Mouse (Mus musculus) T-helper 1 cell (primary cell): ENCODE measurements around the gene Fntb.
"Not testable (repeated sequence)": the region's sequence is repeated elsewhere in the genome, so short reads cannot be mapped to it uniquely, and the experiment has no call there.

Experiments used
- in situ Hi-C: fragments of 300-600 bp; cut with MboI, MseI; formaldehyde crosslinking; loops from one replicate; pipeline ENCODE4 v1.15.1; 2025; ENCODE audit warnings: high pct_unique_total_duplicates

The Fntb gene

DNA sequence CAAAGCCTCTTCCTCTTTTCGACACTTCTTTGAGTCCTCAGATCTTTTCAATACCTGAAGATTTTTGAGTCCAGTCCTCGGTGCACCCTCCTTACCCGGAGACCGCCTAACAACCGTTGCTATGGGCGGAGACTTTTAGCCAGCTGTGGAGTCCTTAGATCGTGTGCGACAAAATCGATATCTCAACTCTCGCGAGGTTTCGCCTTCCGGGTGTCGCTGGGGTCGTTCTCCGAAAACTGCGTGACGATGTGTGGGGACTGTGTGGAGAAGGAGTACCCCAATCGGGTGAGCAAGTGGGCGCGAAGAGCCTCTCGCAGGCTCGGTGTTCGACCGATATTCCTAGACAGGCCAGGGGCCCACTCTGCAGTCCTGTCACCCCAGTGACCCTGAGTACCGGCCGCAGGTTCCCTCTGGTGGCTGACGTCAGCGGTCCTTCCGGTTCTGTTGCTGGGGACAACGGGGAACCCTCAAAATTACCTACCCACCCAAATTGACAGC is at the start of gene Fntb, which contains the start of gene Churc1:
Gene Fntb, plus strand, starts transcription at position 236 of the 498 bp plus-strand sequence.
Gene Churc1, plus strand, starts transcription at position 185 of the 498 bp plus-strand sequence.
- in situ Hi-C loops: no loop called here

DNA sequence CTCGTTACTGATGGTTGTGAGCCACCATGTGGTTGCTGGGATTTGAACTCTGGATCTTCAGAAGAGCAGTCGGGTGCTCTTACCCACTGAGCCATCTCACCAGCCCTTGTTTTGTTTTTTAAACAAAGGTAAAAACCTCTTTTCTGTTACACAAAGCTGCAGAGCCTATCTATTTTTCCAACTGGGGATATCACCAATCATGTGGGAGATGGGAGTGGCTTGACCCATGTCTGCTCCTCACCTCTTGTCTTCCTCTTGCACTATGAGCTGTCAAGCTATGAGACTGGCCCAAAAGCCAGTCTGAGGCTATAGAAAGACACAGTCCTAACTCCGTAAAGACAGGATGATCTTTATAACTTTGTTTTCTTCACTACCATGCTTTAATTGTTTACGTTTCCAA is 47.0 kb upstream of the Fntb start:
- in situ Hi-C loops: no loop called here

DNA sequence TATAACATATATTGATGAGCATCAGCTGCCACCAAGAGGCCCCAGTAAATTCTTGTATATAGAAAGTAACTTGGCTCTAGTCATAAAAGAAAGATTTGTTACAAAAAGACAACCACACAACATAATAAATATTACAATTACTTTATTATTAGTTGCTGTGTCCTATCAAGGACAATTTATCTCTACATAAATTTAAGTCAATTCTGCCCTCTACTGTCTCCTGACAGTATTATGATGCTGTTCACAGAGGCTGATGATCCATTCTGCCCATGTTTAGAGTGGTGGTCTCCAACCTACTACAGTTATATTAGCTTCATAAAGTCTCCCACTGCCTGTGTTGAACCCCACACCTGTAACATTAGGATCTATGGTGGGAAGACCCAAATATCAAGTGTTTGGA is 44.8 kb upstream of the Fntb start:
- in situ Hi-C loops: no loop called here

DNA sequence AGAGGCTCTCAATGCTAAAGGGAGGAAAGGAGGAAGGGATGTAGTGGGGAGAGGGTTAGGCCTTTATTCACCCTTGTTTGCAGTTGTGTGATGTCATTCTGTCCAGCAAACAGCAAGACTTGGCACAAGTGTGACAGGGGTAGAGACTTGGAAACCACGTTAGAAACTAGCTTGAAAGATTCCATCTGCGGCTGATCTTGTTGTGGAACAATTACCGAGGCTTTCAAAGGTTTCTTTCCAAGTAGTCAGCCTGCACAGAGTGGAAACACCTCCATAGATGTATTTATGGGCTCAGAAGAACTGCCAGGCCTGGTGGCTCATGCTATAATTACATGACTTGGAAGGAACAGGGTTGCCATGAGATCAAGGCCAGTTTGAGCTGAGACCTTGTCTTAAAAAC is 43.4 kb upstream of the Fntb start:
- in situ Hi-C loops: no loop called here

DNA sequence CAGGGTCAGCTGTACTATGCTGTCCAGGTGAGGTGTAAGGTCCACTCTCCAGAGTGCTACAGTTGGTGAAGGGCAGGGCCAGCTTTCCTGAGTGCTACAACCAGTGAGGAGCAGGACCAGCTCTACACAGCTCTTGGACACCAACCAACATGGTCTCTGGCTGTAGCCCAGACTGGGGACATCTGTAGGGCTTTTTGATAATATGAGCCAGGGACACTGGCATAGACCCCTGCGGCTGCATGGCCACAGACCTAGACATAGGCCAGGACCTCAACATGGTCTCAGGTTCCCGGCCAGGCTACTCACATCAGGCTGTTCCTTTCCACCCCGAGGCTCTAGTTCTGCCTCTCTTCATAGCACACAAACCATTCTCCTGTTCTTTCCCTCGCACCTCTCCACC is 37.4 kb upstream of the Fntb start:
- in situ Hi-C loops: no loop called here

DNA sequence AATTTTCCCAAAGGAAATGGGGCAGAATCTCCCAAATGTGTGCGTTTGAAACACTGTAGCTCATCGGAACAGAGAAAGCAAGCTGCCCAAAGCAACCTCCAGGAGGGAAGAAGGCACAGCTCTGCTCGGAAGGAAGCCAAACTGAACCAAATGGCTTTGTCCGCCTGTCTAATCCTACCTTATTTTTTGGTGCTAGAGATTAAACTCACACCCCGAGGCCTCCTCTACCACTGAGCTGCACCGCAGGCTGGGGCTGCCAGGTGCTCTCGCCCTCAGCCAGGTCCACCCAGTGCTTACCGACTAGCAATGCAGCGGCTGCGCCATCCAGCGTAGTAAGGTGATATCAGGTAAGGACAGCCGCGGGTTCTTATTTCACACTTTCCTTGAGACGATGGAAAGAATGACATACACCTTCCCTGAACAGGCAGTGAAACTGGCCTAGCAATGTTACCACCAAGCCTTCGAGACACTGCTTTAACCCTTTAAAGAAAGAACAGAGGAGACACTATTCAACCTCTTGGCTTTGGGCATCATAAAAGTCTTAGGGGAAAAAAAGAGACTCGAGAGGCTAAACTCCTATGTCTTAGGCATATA is 14.4 kb upstream of the Fntb start:
- in situ Hi-C loops: no loop called here

DNA sequence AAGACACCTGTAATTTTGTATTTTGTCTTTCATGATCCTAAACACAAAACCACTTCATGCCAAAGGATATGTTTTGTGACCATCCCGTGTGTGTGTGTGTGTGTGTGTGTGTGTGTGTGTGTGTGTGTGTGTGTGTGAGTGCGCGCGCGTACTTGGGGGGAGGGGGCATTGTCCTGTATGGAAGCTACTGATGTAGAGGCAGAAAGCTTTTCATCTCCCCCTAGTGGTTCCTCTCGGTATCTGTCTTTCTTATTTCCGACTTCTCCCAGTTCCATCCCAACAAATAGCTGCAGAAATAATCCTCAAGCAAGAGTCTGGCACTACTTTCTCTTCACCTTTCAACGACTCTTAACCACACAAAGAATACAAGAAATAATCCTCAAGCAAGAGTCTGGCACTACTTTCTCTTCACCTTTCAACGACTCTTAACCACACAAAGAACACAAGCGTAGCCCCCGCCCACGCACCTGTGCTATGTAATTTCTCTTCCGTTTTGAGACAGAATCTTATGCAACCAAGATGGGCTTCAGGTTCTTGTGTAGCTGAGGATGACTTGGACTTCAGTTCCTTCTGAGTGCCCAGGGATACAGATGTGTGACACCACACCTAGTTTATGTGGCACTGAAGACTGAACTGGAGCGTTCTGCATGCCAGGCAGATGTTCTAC is 12.6 kb upstream of the Fntb start:
- in situ Hi-C loops: no loop called here

DNA sequence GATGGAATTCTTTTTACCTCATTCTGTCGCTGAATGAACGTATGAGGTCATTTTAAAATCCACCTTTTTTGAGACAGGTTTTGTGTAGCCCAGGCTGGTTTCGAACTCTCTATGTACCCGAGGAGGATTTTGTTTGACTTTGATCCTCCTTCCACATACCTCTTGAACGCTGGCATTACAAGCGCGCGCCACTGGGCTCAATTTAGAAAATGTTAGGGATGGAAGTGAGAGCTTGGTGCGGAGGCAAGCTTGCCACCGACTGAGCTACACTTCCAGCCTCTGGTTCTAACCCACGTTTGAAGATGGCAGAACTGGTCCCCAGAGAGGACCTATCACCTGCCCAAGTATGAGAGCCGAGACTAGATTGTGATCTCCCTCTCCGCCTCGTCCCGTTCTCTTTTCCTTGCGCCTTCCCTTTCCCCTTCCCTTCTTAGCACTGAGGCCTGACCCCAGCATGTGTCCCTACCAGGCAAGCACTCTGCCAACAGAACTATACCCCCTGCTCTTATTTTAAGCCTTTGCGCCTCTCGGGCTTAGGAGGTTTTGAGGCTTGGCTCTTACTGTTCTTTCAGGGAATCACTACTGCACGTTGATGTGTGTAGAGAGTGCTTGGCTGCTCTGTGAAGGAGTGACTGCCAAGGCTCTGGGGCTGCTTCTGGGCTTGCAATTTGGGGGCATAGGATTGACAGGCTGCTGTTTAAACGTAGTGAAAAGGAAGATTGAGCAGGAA is 677 bp downstream of the Fntb start:
- in situ Hi-C loops: no loop called here

DNA sequence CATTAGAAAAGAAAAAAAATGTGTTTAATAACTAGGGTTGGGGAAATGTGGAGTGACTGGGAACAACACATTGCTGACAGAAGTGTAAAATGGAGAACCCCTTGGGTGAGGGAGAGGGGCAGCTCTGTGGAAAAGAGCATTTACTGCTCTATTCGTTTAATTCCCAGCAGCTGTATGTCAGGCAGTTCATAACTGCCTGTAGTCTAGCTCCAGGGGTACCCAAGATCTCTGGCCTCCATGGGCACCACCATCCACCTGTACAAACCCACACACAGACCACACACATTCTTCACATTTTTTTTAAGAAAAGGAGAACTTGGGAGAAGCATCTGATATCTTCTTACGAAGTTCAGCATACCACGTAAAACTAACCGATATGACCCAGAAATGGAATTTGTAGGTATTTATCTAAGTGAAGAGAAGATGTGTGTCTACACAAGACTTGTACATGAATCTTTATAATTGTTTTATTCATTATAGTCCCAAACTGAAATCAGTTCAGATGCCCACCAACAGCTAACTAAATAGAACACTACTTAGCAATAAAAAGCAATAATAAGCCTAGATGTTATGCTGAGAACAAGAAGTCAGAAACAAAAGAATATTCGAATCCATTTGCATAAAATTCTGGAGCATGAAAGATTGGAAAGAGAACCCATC is 5.6 kb downstream of the Fntb start:
- in situ Hi-C loops: no loop called here

DNA sequence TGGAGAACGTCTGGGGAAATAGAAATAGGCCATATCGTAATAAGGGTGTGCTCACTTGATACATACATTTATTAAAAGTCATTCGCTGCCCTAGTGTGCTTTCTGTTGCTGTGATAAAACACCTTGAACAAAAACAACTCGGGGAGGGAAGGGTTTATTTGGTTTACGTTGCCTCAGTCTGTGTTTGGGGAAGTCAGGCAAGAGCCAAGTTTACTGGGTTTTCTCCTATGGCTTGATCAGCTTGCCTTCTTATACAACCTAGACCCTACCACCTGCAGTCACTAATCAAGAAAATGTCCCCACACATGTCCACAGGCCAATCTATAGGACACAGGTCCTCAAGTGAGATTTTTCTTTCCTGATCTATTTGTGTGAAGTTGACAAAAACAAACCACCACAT is 6.2 kb downstream of the Fntb start:
- in situ Hi-C loops: no loop called here

DNA sequence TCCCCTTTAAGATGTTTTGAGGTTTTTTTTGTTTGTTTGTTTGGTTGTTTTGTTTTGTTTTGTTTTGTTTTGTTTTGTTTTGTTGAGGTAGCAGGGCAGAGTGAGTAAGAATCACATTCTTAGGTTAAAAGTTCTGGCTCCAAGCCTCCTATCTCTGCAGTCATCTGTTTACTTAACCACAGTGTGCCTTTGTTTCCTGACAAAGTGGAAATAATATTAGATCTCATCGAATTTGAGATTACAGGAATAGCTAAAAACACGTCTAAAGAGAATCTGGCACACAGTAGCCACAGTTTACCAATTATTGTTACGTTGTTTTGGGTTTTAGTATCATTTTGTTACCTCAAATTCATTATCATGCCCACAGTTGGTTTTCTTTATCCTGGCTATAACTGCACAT is 9.3 kb downstream of the Fntb start:
- in situ Hi-C loops: no loop called here

DNA sequence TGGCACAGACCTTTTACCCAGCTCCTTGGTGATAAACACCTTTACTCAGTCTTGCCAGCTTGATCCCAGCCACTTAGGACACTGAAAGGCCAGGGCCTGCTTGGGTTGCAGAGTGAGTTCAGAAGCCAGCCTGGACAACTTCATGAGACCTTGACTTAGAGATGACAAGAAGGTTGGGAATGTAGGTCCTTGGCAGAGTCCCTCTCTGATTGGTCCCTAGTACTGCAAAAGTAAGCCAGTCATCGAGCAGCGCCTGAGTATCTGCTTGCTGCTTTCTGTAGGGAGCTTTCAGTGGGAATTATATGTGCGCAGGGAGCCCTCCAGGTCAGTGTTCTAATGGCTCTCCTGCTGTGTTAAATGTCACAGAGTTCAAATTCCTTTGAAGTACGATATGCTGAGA is 9.7 kb downstream of the Fntb start:
- in situ Hi-C loops: no loop called here

DNA sequence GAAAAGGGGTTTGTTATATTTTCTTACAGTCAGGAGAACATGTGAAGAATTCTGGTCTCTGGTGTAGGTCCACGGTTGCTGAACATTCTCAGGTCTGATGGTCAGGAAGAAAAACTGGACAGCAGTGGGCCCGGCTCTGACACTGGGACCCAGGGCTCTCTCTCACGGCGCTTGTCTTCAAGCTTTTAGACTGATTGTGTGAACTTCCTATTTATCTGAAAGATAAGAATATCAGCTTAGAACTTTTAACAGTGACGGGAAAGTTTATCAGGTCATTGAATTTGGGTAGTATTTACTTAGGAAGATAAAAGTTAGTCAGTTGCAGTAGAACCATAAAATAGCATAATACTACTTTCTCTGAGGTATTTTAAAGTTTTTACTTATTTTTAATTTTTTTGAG is 11.5 kb downstream of the Fntb start:
- in situ Hi-C loops: no loop called here

DNA sequence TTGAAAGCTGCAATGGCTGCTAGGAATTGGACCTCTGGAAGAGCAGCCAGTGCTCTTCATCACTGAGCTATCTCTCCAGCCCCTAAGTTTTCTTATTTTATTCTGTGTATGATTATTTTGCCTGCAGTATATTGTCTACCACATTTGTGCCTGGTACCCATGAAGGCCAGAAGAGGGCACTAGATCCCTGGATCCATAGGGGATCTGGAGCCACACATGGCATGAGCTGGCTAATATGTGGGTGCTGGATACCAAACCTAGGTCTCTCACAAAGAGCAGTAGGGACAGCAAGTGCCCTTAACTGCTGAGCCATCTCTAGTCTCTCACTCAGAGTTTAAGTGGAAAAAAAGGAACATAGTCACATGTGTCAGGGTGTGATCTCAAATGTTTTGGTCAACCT is 12.5 kb downstream of the Fntb start:
- in situ Hi-C loops: no loop called here

DNA sequence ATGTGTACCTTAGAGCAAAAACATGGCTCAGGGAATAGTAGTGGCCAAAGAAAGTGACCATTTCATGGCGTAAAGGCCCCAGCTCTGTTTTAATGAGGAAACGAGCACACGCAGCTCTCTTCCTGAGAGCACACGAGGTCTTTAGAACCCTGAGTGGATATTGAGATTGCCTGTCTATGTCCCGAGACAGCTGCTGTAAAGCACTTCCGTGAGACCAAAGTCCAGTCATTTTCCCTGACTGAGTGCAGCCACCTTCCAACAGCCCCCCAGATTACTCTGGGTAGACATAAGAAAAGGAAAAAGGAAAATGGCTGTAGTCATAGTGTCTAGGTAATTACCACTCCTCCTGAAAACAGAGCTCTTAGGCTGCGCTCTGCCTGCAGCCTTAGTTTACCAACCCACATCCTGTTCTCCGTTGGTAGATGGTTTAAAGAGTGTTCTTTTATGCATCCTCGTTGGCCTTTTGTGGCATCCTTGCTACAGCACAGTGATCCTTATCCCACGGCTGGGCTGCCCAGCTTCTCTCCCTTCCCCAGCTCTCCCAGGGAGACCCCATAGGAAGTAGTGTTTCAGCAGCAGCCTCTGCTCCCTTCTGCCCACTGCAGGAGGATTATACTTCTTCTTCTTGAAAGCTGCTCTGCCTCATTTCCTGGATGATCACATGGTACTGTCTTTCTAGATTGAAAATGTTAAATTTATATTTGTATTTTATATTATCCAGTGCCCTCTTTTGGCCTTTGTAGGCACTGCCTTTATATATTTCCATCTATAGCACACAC is 13.1 kb downstream of the Fntb start:
- in situ Hi-C loops: no loop called here

DNA sequence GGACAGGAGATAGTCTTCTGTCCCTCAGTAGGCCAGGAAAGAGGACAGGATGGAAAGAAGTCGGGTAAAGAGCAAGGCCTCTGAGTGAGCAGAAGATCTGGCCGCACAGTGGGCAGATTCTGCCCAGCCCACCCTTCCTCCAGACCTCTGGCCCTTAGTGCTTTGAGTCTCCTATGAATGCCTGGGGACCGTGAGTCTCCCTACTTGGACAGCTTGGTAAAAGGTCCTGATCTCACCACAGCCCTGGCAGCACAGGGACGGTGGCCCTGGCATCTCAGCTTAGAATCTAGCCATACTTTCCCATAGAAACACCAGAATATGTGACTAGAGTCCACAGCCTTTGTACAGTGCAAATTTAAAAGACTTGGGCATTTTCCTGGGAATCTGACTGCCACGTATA is 14.6 kb downstream of the Fntb start:
- in situ Hi-C loops: no loop called here

DNA sequence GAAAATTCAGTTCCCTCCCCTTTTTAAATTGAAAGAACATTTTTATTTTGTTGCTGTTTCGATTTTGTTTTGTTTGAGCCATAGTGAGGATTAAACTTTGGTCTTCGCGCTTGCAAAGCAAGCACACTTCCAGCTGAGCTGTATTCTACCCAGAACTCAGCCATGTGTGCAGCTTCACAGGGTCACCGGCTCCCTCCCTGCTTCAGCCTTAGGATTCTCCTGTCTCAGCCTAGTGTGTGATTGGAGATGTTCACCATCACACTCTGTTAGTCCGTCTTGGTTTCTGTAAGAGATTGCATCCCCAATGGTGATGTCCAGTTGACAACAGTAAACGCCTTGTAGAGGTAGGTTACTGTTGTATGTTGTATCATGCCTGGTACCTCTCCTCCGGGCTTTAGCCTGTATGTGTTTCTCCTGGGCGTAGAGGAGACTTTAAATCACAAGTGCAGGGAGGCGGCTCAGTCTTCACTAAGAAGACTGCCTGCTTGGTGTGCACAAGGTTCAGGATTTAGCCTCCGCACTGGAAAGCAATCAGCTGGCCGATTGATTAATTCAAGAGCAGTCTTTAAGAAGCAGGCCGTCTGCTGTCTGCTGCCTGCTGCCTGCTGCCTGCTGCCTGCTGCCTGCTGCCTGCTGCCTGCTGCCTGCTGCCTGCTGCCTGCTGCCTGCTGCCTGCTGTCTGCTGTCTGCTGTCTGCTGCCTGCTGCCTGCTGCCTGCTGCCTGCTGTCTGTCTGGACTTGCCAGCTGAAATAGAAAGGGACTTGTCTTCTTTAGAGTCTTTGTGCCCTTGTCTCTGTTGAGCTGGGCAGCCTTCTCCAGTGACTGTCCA is 15.5 kb downstream of the Fntb start:
- in situ Hi-C loops: no loop called here

DNA sequence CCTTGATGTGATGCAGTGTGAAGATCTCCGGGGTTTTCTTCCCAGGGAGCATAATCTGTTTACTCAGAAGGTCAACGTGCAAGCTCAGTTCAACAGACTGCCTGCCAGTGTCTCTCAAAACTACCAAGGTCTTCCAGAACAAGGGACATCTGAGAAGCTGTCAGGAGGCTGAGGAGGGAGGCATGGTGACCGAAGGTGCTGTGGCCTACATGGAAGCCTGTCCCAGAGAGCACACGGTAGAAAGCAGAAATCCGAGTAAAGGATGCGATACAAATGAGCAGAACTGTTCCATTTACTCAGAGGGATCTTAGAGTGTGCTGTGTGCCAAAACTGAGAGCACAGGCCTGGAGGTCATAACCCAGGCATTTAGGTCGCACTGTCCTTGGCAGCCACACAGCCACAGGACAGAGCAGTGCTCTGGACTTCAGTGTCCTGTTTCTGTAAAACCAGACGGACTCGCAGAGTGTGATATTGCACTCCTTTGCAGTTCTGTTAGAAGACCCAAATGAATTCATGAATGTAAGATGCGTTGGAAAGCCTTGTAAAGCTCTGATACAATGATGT is 18.7 kb downstream of the Fntb start:
- in situ Hi-C loops: no loop called here

DNA sequence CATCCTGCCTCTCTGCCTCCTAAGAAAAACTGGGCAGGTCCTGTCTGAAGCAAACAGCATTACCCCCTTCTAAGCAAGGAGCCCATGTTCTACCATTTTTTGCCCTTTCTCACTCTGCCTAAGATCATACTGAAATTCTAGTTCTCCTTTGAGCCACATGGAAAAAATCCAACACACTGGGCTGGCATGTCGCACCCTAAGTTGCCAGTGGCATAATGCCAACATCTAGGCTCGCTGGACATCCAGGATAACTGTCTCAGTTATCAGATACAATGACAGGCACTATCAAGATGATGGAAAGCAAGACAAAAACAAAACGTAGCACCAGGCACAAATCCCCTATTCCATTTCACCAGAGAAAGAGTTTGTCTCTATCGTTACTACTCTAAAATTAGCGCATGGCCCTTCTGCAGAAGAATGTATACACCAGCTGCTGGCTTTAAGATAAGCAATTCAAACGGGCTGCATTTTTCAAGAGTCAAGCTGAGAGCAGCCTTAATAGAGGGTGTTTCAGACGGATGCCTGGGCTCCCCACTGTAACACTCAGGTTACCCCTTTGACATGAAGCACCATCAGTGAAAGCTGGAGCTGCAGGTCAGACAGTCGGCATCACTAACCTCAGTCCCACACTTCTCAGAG is 25.2 kb downstream of the Fntb start:
- in situ Hi-C loops: no loop called here

DNA sequence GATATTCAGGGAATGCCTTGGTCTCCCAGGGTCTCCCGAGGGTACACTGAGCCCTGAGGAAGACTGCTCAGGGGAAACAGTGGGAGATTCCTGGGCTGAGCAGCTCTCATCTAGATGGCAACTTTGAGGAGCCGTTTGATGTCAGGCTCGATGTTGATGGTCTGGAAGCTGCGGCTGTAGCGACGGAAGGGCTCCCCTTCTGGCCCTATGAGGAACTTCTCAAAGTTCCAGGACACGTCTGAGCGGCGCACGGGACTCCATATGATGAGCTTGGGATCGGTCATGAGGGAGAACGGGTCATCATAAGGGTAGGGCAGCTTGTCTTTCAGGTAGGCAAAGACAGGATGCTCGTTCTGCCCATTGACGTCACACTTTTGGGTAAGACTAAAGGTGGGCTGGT is 27.2 kb downstream of the Fntb start:
- in situ Hi-C loops: not testable (repeated sequence)
